ENCODE assay signal across 9 mouse cellular contexts in the genomic region with DNA sequence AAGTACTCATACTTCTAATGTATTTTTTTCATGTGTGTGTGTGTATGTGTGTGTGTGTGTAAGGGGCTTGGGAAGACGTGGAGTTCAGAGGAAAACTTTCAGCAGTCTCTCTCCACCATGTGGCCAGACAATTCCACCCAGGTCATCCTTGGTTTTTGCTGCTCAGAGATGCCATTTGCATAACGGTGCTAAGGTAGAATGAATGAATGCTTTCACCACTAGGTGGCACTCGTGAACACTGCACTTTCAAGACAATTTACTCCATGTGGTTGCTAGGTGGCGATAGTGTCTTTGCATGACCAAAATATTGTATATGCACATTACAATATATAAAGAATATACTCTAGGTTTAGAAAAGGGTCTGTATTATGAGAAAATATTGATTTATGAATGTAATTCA. TPM values are rescaled to one million over a fixed set of nuclear protein-coding genes. Genes with fewer than 3 reads are reported as not detected.
A peak's percentile ranks its signal among the peaks of the same experiment; 100 is the strongest.
DNase-seq lines count a peak whose midpoint lies in the region; ATAC-seq and TF ChIP-seq lines count a peak whose summit lies in the region.
"Had no signal": no experiment of that assay in that cellular context is flagged by ENCODE, and none has a peak within 500 bp of the region (broad histone marks: within the 10 kb centered on the region; RNA-seq: fewer than 3 reads in every experiment).

No protein-coding gene starts in this region.

- peak; percentile 61; the same call in 1 of the 2 replicates for ATAC-seq in liver, embryonic 14.5 days (ENCODE audit: insufficient read depth)
- peak; percentile 59 for ATAC-seq in neural tube, embryonic 13.5 days (ENCODE audit: low read depth)

- intact Hi-C loops in gastrocnemius, postnatal 14 days (cut with DNase I; ENCODE audit: low total_unique reads): no loop called here

- TF ChIP-seq CTCF in liver, embryonic 14.5 days (IDR thresholded peaks at IDR 0.05; ENCODE audit: low read depth): peak; percentile 97

- H3K4me2 ChIP-seq in liver, embryonic 14.5 days (ENCODE audit: low read depth): no peak overlapping the region
- no peak overlapping the region for H3K4me2 ChIP-seq in neural tube, embryonic 13.5 days

- WGBS in liver, embryonic 14.5 days (ENCODE audit: insufficient replicate concordance): 10% methylated on average over 4 of the region's 4 CpGs
- WGBS in neural tube, embryonic 13.5 days: 28% methylated on average over 4 of the region's 4 CpGs

- H3K9ac ChIP-seq in liver, embryonic 14.5 days (replicated peaks): no peak overlapping the region
- H3K9ac ChIP-seq in neural tube, embryonic 13.5 days: no peak overlapping the region

- H3K27ac ChIP-seq in liver, embryonic 14.5 days: no peak overlapping the region
- no peak overlapping the region for H3K27ac ChIP-seq in neural tube, embryonic 13.5 days (replicated peaks)

- no peak overlapping the region for H3K4me3 ChIP-seq in liver, embryonic 14.5 days (ENCODE audit: insufficient read depth in 1 of 2, low read depth in 2 of 2, low read length in 2 of 2)
- no peak overlapping the region for H3K4me3 ChIP-seq in neural tube, embryonic 13.5 days

- no peaks in the 10 kb centered on the region for H3K27me3 ChIP-seq in liver, embryonic 14.5 days (ENCODE audit: control insufficient read depth, insufficient read depth, low read length)
- H3K27me3 ChIP-seq in neural tube, embryonic 13.5 days: no peaks in the 10 kb centered on the region

- DNase-seq in CD8-positive naive resting alpha-beta T cell, adult 2 months (ENCODE audit: low read depth in 2 of 2, low spot score in 2 of 2): peak; percentile 53 to 69
- DNase-seq in adipocyte (ENCODE audit: low spot score): peak; percentile 92
- DNase-seq in embryo, embryonic 10 days (ENCODE audit: low spot score): peak; percentile 93
- DNase-seq in gastrocnemius, postnatal 14 days: peak; percentile 26
- DNase-seq in kidney, postnatal 25 days: peak; percentile 50 to 82
- DNase-seq in liver, embryonic 14.5 days (ENCODE audit: low read depth in 3 of 3, low spot score in 3 of 3): peak; percentile 60 to 62 (median 62)
- DNase-seq in thymus, postnatal 25 days: peak; percentile 68

- no peak for TF ChIP-seq EP300 in liver, embryonic 14.5 days (IDR thresholded peaks at IDR 0.05; ENCODE audit: low read depth)

- no peaks in the 10 kb centered on the region for H3K9me3 ChIP-seq in liver, embryonic 14.5 days (ENCODE audit: control insufficient read depth, low read length)
- no peaks in the 10 kb centered on the region for H3K9me3 ChIP-seq in neural tube, embryonic 13.5 days

- H3K4me1 ChIP-seq in liver, embryonic 14.5 days (replicated peaks; ENCODE audit: control insufficient read depth in 2 of 2, insufficient read depth in 2 of 2, low read length in 1 of 2): no peaks in the 10 kb centered on the region
- H3K4me1 ChIP-seq in neural tube, embryonic 13.5 days (replicated peaks): no peaks in the 10 kb centered on the region

- no peaks in the 10 kb centered on the region for H3K36me3 ChIP-seq in liver, embryonic 14.5 days (replicated peaks; ENCODE audit: control insufficient read depth, insufficient read depth, low read depth)
- peaks cover 20% of the 10 kb centered on the region for H3K36me3 ChIP-seq in neural tube, embryonic 13.5 days

RNA-seq across cellular contexts. Expression of gene Rwdd1, which starts 32.7 kb away (rescaled TPM):
- total RNA-seq in gastrocnemius, postnatal 14 days (2021): 100 to 1,000 TPM in 1 of 2 experiments, 10 to 100 TPM in 1; 98.6 to 107 TPM
- polyA plus RNA-seq in liver, embryonic 14.5 days (2012; rRNA removed): 15.7 and 30.7 TPM in 2 replicates
- 47.6 and 49.6 TPM in 2 replicates for polyA plus RNA-seq in liver, embryonic 14.5 days (2014; fragmentation: Nextera tagmentation; extraction: Ambion mirVana)
- 128 and 141 TPM in 2 replicates for polyA plus RNA-seq in neural tube, embryonic 13.5 days (2015; fragmentation: Nextera tagmentation; extraction: Ambion mirVana)

RNA-seq across cellular contexts. Expression of gene Zup1, which starts 35.7 kb away (rescaled TPM):
- 1 to 10 TPM; 6.2 to 6.3 TPM for total RNA-seq in gastrocnemius, postnatal 14 days (2021)
- polyA plus RNA-seq in liver, embryonic 14.5 days (2012; rRNA removed): 3.0 and 3.9 TPM in 2 replicates
- polyA plus RNA-seq in liver, embryonic 14.5 days (2014; fragmentation: Nextera tagmentation; extraction: Ambion mirVana): 6.8 and 7.3 TPM in 2 replicates
- 24.5 and 25.9 TPM in 2 replicates for polyA plus RNA-seq in neural tube, embryonic 13.5 days (2015; fragmentation: Nextera tagmentation; extraction: Ambion mirVana)

RNA-seq across cellular contexts. Expression of gene Trappc3l, which starts 50.6 kb away (rescaled TPM):
- not detected for total RNA-seq in gastrocnemius, postnatal 14 days (2021)
- not detected in 2 replicates for polyA plus RNA-seq in liver, embryonic 14.5 days (2012; rRNA removed)
- not detected in 2 replicates for polyA plus RNA-seq in liver, embryonic 14.5 days (2014; fragmentation: Nextera tagmentation; extraction: Ambion mirVana)
- not detected in 2 replicates for polyA plus RNA-seq in neural tube, embryonic 13.5 days (2015; fragmentation: Nextera tagmentation; extraction: Ambion mirVana)

RNA-seq across cellular contexts. Expression of gene Calhm4, which starts 57.3 kb away (rescaled TPM):
- total RNA-seq in gastrocnemius, postnatal 14 days (2021): not detected
- not detected in 2 replicates for polyA plus RNA-seq in liver, embryonic 14.5 days (2012; rRNA removed)
- polyA plus RNA-seq in liver, embryonic 14.5 days (2014; fragmentation: Nextera tagmentation; extraction: Ambion mirVana): not detected in 2 replicates
- polyA plus RNA-seq in neural tube, embryonic 13.5 days (2015; fragmentation: Nextera tagmentation; extraction: Ambion mirVana): not detected in 2 replicates
- total RNA-seq: left cerebral cortex, adult 8-10 months had no signal

Comparison
In these comparisons a context has a peak if more than half of its experiments do, and no peak if none do; other contexts are left out.
1. DNase-seq: peak in every context shown above with its lines; median percentile 93 in embryo, embryonic 10 days; 92 in adipocyte; 68 in thymus, postnatal 25 days; 66 in kidney, postnatal 25 days; 62 in liver, embryonic 14.5 days; 61 in CD8-positive naive resting alpha-beta T cell, adult 2 months; 26 in gastrocnemius, postnatal 14 days.